Mouse (Mus musculus) olfactory bulb, adult 2 months (tissue): ENCODE measurements at regions not wholly inside any gene's neighbourhood (a gene's known extent, or its start where the extent isn't known, plus 50 kb on each side); places are given as distances from the start of the nearest gene placed in this dataset.

Experiments
- CTCF ChIP-seq: fragments of 200-500 bp; IDR thresholded peaks from 2 replicates; pipeline ENCODE4 v1.5.1; 2012; ENCODE audit warnings: low read depth, mild to moderate bottlenecking, low read length, moderate library complexity; ENCODE audit not compliant: insufficient read depth
- POLR2A ChIP-seq: fragments of 200-500 bp; IDR thresholded peaks from 2 replicates; pipeline ENCODE4 v1.6.1; 2012; ENCODE audit warnings: mild to moderate bottlenecking, low read depth, low read length, moderate library complexity; ENCODE audit not compliant: insufficient read depth

DNA sequence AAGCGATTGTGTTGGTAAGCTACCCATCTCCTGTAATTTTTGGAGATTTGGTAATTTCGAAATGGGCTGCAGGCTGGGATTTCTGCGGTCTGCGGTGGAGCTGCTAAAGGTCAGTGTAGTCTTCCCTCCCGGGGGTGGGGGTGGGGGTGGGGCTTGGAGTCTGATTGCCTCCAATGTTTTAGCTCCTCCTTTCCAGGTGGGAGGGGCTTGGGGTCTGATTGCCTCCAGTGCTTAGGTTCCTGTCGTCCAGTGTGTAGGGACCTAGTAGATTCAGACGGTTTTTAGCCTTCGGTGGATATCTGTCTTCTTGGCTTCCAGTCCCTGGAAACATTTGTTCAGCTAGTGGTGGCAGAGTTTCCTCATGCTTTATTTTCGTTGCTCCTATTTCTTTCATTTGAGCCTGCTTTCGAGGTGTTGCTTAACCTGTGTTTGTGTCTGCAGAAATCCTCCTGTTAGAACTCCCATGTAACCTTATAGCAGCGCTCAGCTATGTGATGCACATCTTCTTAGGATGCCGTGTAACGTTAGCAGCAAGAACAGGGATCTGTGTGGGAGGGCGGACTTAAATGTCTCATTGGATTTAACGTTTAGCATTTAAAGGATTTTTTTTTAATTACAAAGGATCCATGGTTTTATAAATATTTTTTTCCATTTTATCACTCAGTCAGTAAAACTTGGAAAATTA, 145.1 kb upstream of the Mkln1 start:
- TF ChIP-seq CTCF (no peak), POLR2A (no peak)
